Mouse (Mus musculus) kidney, embryonic 16.5 days (tissue): Measurements from ENCODE around the gene Nell2. TPM values are rescaled to one million over a fixed set of nuclear protein-coding genes. Genes with fewer than 3 reads are reported as not detected.

Experiments used
- ATAC-seq: fragments of 200-750 bp; cut with Nextera tagmentation; 2 replicates; pipeline ENCODE4 v1.8.0; 2017; ENCODE audit warnings: moderate TSS enrichment; ENCODE audit not compliant: low FRiP score, low TSS enrichment
- H3K27ac ChIP-seq: fragments of 300-500 bp; sonication (generic); 2 replicates; pipeline ENCODE4 v1.5.1; 2014; ENCODE audit warnings: low read length
- H3K27me3 ChIP-seq: fragments of 300-500 bp; sonication (generic); 2 replicates; pipeline ENCODE4 v1.6.1; 2014; ENCODE audit warnings: low read length, control low read depth, mixed read lengths; ENCODE audit not compliant: insufficient read depth
- H3K36me3 ChIP-seq: fragments of 300-500 bp; sonication (generic); 2 replicates; pipeline ENCODE4 v1.6.1; 2014; ENCODE audit warnings: low read length, control low read depth, mixed read lengths; ENCODE audit not compliant: insufficient read depth
- H3K4me1 ChIP-seq: fragments of 300-500 bp; sonication (generic); 2 replicates; pipeline ENCODE4 v1.6.1; 2014; ENCODE audit warnings: low read length, control low read depth, mixed read lengths; ENCODE audit not compliant: insufficient read depth
- H3K4me2 ChIP-seq: fragments of 300-500 bp; sonication (generic); replicated peaks from 2 replicates; pipeline ENCODE4 v1.6.1; 2014; ENCODE audit warnings: low read depth, low read length
- H3K4me3 ChIP-seq: fragments of 300-500 bp; sonication (generic); 2 replicates; pipeline ENCODE4 v1.5.1; 2014; ENCODE audit warnings: mild to moderate bottlenecking, low read length
- H3K9ac ChIP-seq: fragments of 300-500 bp; sonication (generic); replicated peaks from 2 replicates; pipeline ENCODE4 v1.6.1; 2014; ENCODE audit warnings: low read length
- H3K9me3 ChIP-seq: fragments of 300-500 bp; sonication (generic); 2 replicates; pipeline ENCODE4 v1.6.1; 2016; ENCODE audit warnings: low read length, control low read depth
- WGBS: fragments of 180-500 bp; shearing (Covaris S2); extraction: QIAGEN DNeasy Blood & Tissue Kit; methylation state at CpG from one replicate; pipeline ENCODE4 v1.1.7; 2014; 5-methylcytosine and 5-hydroxymethylcytosine counted together
- polyA plus RNA-seq: library from polyadenylated mRNA; unstranded; fragments of >200 nt; fragmentation: Nextera tagmentation; extraction: Ambion mirVana; gene quantifications from 2 replicates; pipeline ENCODE4 v1.2.1, GENCODE M21; 2015

Nell2 gene
- polyA plus RNA-seq, 1 experiment from 2014 or later = 13.6 TPM

DNA sequence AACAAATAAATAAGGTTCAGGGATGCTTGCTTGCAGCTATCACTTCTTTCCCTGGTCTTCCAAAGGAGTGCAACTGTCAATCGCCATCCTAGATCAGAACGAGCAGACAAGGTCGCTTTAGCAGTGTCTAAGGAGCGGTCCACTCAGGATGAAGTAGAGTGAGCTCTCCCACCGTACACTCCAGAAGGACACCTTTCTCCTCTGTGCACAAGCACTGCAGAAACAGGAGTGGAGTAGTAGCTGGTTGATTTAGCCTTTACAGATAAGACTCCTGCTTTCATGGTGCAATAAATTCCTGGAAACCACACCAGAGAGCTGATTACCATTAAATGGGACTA lies 213.6 kb downstream of the Nell2 start:
- 85% methylated on average over 5 of the region's 5 CpGs for WGBS
- no peaks in the 10 kb centered on the region for H3K36me3 ChIP-seq
- H3K4me2 ChIP-seq = no peak overlapping the region
- no peak overlapping the region for H3K27ac ChIP-seq
- no peak for ATAC-seq
- H3K9ac ChIP-seq = no peak overlapping the region
- no peaks in the 10 kb centered on the region for H3K27me3 ChIP-seq
- no peak overlapping the region for H3K4me3 ChIP-seq
- H3K4me1 ChIP-seq = peaks cover 10% of the 10 kb centered on the region
- no peaks in the 10 kb centered on the region for H3K9me3 ChIP-seq

DNA sequence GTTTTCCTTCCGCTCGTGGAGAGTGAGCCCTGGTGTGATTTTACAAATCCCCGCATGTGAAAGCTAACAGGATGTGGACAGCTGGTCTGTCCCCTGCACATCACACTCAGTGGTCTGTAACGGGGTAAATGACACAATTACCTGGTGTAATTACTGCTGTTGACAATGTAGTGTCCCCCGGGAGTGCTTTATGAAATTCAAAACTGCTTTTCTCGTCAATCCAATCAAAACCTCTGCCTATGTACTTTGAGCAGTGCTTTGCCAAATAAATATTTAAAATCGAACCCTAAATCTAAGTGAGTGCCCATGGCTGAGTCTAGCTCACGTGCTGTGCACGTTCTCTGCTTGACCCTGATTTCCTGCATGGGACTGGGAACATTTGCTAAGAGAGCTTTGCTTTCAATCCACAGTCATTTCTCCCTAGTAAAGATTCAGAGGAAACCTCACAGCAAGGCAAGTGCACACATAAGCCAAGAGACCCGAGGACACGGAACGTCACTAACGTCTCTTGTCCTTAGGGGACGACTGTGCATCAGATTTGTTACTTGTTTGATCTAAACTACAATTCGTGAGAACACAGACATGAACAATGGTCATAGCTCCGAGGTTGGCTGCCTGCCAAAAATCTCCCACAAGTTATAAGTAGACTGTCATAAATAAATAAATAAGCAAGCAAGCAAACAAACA lies 214.1 kb downstream of the Nell2 start:
- no peak overlapping the region for H3K4me2 ChIP-seq
- H3K9me3 ChIP-seq = no peaks in the 10 kb centered on the region
- 33% methylated on average over 16 of the region's 16 CpGs for WGBS
- H3K4me1 ChIP-seq = peaks cover 10% of the 10 kb centered on the region
- no peak overlapping the region for H3K27ac ChIP-seq
- no peak for ATAC-seq
- no peak overlapping the region for H3K4me3 ChIP-seq
- H3K27me3 ChIP-seq = no peaks in the 10 kb centered on the region
- no peak overlapping the region for H3K9ac ChIP-seq
- H3K36me3 ChIP-seq = no peaks in the 10 kb centered on the region

DNA sequence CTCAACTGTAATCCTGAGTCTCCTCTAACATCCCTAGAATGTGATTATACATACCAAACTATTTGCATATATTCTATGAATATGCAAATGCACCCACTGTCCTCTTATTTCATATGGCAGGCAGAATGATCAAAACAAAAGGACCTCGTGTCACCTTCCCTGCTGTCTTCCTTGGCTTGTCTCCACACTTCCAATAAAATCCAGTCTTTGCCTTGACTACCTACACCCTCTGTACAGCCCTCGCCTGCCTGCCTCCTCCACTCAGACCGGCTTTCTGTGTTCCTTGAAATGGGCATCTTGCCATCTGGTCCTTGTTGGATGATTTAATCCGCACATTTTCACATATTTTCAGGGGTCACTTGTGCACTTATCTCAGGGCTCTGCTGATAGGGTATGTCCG lies 215.1 kb downstream of the Nell2 start:
- H3K9me3 ChIP-seq = no peaks in the 10 kb centered on the region
- no peak overlapping the region for H3K4me3 ChIP-seq
- H3K27me3 ChIP-seq = no peaks in the 10 kb centered on the region
- H3K4me2 ChIP-seq = no peak overlapping the region
- no peak overlapping the region for H3K27ac ChIP-seq
- H3K4me1 ChIP-seq = peaks cover 10% of the 10 kb centered on the region
- no peaks in the 10 kb centered on the region for H3K36me3 ChIP-seq
- no peak for ATAC-seq
- no peak overlapping the region for H3K9ac ChIP-seq
- WGBS = 62% methylated on average over 5 of the region's 5 CpGs

DNA sequence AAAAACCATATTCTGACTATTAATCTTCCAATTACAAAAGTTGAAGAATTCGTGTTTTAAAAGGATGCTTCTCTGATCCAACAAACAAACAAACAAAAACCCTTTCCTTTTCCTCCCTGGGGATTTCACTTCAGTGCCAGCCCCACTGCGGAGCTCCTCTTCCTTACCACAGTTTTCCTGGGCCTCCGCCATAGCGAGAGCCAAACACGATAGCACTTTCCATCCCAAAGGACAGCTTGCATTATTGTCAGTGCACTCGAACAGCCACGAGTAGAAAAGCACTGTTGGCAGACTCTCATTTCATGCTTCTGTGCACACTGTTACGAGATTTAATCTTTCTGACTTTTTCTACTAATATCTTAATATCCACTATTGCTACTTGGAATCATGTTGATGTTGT lies 224.3 kb downstream of the Nell2 start:
- no peak overlapping the region for H3K4me3 ChIP-seq
- no peaks in the 10 kb centered on the region for H3K36me3 ChIP-seq
- no peaks in the 10 kb centered on the region for H3K27me3 ChIP-seq
- H3K9me3 ChIP-seq = no peaks in the 10 kb centered on the region
- WGBS = 74% methylated on average over 8 of the region's 8 CpGs
- no peak overlapping the region for H3K4me2 ChIP-seq
- H3K27ac ChIP-seq = no peak overlapping the region
- H3K4me1 ChIP-seq = no peaks in the 10 kb centered on the region
- no peak for ATAC-seq
- no peak overlapping the region for H3K9ac ChIP-seq

DNA sequence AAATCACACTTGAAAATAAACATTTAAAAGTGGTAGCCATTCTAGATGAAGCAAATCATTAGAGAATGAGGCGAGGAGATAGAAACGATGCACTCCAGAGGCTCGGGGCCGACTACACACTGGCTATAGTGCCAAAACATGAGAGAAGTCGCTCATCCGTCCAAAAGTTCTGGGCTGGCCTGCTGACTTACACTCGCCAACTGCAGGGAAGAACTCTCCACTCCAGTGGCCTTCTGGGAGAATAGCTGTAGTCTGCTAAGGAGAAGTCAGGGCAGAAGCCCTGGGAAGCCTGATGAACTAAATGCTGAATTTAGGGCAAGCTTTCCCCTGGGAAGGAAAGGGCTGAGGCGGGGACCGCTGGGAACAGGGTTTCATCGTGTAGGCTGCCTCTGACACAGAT lies 231.8 kb downstream of the Nell2 start:
- Histone ChIP-seq H3K4me2 (no peak overlapping the region), H3K4me3 (no peak overlapping the region), H3K4me1 (no peaks in the 10 kb centered on the region), H3K9me3 (no peaks in the 10 kb centered on the region), H3K36me3 (no peaks in the 10 kb centered on the region), H3K27me3 (no peaks in the 10 kb centered on the region), H3K27ac (no peak overlapping the region), H3K9ac (no peak overlapping the region)
- 79% methylated on average over 10 of the region's 10 CpGs for WGBS
- no peak for ATAC-seq

DNA sequence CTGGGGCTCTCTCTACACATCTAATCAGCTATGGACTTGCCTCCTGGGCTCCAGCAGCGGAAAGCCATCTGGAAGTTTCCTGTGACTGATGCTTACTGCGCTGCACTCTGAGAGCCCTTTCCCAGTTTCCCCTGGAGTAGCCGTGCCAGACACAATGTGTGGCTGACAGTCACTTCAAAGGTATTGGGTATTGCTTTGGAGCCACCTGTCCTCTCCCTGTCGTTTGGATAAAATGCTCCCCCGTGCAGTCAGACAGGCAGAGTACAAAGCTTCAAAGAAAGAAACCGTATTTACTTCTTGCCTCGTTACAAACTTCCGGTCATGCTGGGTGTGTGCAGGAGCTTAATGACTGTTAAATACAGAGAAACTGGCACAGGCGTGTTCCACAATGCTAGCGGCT lies 239.3 kb downstream of the Nell2 start:
- Histone ChIP-seq H3K4me1 (peaks cover 10% of the 10 kb centered on the region), H3K9me3 (no peaks in the 10 kb centered on the region), H3K27ac (no peak overlapping the region), H3K9ac (no peak overlapping the region), H3K4me2 (0 out of 2 replicates have a peak overlapping the region, but pooled peaks have one; percentile 18), H3K36me3 (no peaks in the 10 kb centered on the region), H3K27me3 (no peaks in the 10 kb centered on the region), H3K4me3 (no peak overlapping the region)
- 32% methylated on average over 10 of the region's 10 CpGs for WGBS
- ATAC-seq = no peak

DNA sequence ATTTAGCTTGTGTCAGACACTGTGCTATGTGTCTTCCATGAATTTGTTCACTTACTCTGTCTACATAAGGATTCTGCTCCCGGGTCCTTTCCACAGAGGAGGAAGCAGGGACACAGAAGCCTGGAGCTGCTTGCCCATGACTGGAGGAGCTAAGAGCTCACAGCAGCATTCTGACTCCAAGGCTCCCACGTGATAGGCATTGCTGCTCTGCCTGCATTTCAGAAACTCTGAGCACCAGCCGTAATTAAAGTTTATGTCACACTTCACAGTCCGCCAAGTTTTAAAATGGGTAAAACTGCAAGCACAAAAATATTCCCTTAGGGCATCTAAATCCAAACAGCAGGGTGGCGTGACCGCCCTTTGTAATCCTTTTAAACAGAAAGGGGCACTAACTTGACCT lies 243.2 kb downstream of the Nell2 start:
- WGBS = 16% methylated on average over 6 of the region's 6 CpGs
- H3K4me2 ChIP-seq = peak overlapping the region; percentile 31; the same call in 1 of the 2 replicates

DNA sequence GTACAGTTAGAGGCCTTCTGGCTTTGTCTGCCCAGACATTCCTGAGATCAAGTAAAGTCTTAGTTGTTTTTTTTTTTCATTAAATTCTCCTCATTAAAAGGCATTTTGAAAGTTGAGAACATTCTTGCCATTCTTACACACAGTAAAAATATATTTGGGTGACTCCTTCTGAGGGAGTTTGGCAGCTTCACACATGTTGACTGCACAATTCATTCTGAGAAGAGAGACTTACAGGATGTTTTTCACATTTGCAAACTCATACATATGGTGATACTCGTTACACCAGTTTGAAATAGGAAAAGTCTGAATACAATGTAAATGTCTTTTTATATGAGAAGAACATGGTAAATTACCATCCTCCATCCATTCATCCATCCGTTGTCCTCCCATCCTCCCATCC lies 247.4 kb downstream of the Nell2 start:
- 71% methylated on average over 2 of the region's 2 CpGs for WGBS
- ATAC-seq = no peak
- no peak overlapping the region for H3K27ac ChIP-seq

More for the DNA sequence above, 243.2 kb downstream of the Nell2 start:
- Histone ChIP-seq H3K9me3 (no peaks in the 10 kb centered on the region), H3K4me1 (peaks cover 17% of the 10 kb centered on the region), H3K9ac (no peak overlapping the region), H3K36me3 (no peaks in the 10 kb centered on the region), H3K4me3 (no peak overlapping the region), H3K27me3 (no peaks in the 10 kb centered on the region), H3K27ac (no peak overlapping the region)
- peak; percentile 85 for ATAC-seq

DNA sequence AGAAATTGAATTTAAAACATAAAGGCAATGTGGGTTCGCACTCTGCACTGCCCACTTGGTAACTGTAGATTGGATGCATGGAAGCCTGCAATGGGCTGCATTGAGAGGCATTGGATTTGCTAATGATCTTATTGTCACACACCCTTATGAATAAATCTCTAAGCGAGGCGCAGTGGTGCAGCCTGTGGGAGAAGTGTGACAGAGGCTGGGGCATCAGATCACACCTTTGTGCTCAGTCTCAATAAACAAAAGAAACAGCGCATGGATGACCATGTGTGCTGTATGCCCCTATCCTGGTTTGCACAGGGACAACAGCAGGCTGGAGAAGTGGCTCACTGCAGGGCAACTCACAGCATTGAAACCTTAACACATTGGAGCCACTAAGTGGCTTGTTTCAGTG lies 250.4 kb downstream of the Nell2 start:
- Histone ChIP-seq H3K4me1 (0 out of 2 replicates have a peak, but pooled peaks cover 6% of the 10 kb centered on the region), H3K9ac (no peak overlapping the region), H3K27me3 (no peaks in the 10 kb centered on the region), H3K4me2 (no peak overlapping the region), H3K27ac (no peak overlapping the region), H3K4me3 (no peak overlapping the region), H3K36me3 (no peaks in the 10 kb centered on the region), H3K9me3 (no peaks in the 10 kb centered on the region)
- WGBS = 92% methylated on average over 4 of the region's 4 CpGs
- no peak for ATAC-seq

More for the DNA sequence above, 247.4 kb downstream of the Nell2 start:
- Histone ChIP-seq H3K4me1 (peaks cover 16% of the 10 kb centered on the region), H3K9ac (no peak overlapping the region), H3K4me2 (no peak overlapping the region), H3K9me3 (no peaks in the 10 kb centered on the region), H3K36me3 (no peaks in the 10 kb centered on the region), H3K27me3 (no peaks in the 10 kb centered on the region), H3K4me3 (no peak overlapping the region)

DNA sequence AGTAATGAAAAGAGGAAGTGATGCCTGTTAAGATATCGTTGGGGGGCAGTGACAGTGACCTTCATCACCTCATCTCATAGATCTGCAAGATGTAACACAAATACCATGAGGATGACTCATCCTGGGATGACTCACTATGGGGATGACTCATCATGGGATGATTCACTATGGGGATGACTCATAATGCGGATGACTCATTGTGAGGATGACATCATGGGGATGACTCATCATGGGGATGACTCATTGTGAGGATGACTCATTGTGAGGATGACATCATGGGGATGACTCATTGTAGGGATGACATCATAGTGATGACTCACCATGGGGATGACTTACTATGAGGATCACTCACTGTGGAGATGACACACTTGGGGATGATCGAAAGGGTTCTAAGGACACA lies 251.8 kb downstream of the Nell2 start:
- no peak overlapping the region for H3K4me2 ChIP-seq
- H3K36me3 ChIP-seq = no peaks in the 10 kb centered on the region
- no peaks in the 10 kb centered on the region for H3K27me3 ChIP-seq
- H3K4me1 ChIP-seq = 0 out of 2 replicates have a peak, but pooled peaks cover 6% of the 10 kb centered on the region
- ATAC-seq = no peak
- no peaks in the 10 kb centered on the region for H3K9me3 ChIP-seq
- H3K27ac ChIP-seq = no peak overlapping the region
- 92% methylated on average over 3 of the region's 3 CpGs for WGBS
- no peak overlapping the region for H3K4me3 ChIP-seq
- no peak overlapping the region for H3K9ac ChIP-seq
